Comparison of ENCODE assay signal across 20 mouse cellular contexts in genomic region chr11:91131960-91132359, GRCm38 (mm10).
DNase-seq lines count a peak whose midpoint lies in the region; ATAC-seq and TF ChIP-seq lines count a peak whose summit lies in the region.
"Had no signal": no experiment of that assay in that cellular context is flagged by ENCODE, and none has a peak within 500 bp of the region (broad histone marks: within the 10 kb centered on the region; RNA-seq: fewer than 3 reads in every experiment).

No protein-coding gene starts in this region.

- no peak for TF ChIP-seq CTCF in midbrain, postnatal 0 days (IDR thresholded peaks at IDR 0.05)

- no peaks in the 10 kb centered on the region for H3K9me3 ChIP-seq in kidney, embryonic 16.5 days (ENCODE audit: low read length)
- no peaks in the 10 kb centered on the region for H3K9me3 ChIP-seq in midbrain, embryonic 14.5 days (ENCODE audit: control insufficient read depth, low read length)
- H3K9me3 ChIP-seq in midbrain, postnatal 0 days (ENCODE audit: low read length), result no peaks in the 10 kb centered on the region
- H3K9me3 ChIP-seq: embryonic facial prominence, embryonic 13.5 days; heart, embryonic 13.5 days; hindbrain, embryonic 13.5 days had no signal

- no peak overlapping the region for H3K4me3 ChIP-seq in kidney, embryonic 16.5 days (ENCODE audit: low read length)
- H3K4me3 ChIP-seq in midbrain, embryonic 14.5 days (replicated peaks; ENCODE audit: low read depth, low read length), result no peak overlapping the region
- H3K4me3 ChIP-seq in midbrain, postnatal 0 days (ENCODE audit: low read depth, low read length), result no peak overlapping the region
- H3K4me3 ChIP-seq: embryonic facial prominence, embryonic 13.5 days; heart, embryonic 13.5 days; hindbrain, embryonic 13.5 days had no signal

- no peaks in the 10 kb centered on the region for H3K27me3 ChIP-seq in kidney, embryonic 16.5 days (ENCODE audit: insufficient read depth, low read length)
- H3K27me3 ChIP-seq in midbrain, embryonic 14.5 days (ENCODE audit: control insufficient read depth, insufficient read depth, low read length), result no peaks in the 10 kb centered on the region
- H3K27me3 ChIP-seq in midbrain, postnatal 0 days (ENCODE audit: insufficient read depth, low read length), result no peaks in the 10 kb centered on the region
- H3K27me3 ChIP-seq: embryonic facial prominence, embryonic 13.5 days; heart, embryonic 13.5 days; hindbrain, embryonic 13.5 days had no signal

- no peak for DNase-seq in kidney, postnatal 10 days
- peak; percentile 9 for DNase-seq in midbrain, embryonic 14.5 days
- DNase-seq in midbrain, postnatal 0 days (ENCODE audit: low spot score), result no peak
- DNase-seq in embryo, embryonic 10.5 days (ENCODE audit: low spot score), result peak; percentile 32
- peak; percentile 7 for DNase-seq in embryo, embryonic 9.5 days (ENCODE audit: extremely low spot score)
- no peak for DNase-seq in lung, adult 18-20 months
- DNase-seq: adrenal gland, adult 2 months; adrenal gland, postnatal 25 days; cerebellum, adult 18-20 months; cerebellum, adult 9-11 months; cerebellum, postnatal 36 days; gastrocnemius, postnatal 36 days; heart, adult 11 months; heart, postnatal 36 days had no signal

- peak; percentile 57; the same call in 1 of the 2 replicates for ATAC-seq in kidney, embryonic 16.5 days (ENCODE audit: low FRiP score, low TSS enrichment)
- ATAC-seq in midbrain, embryonic 14.5 days (ENCODE audit: low FRiP score, low TSS enrichment), result no peak
- no peak for ATAC-seq in midbrain, postnatal 0 days (ENCODE audit: low FRiP score)
- ATAC-seq: forebrain, embryonic 14.5 days; hindbrain, postnatal 0 days had no signal

- H3K27ac ChIP-seq in kidney, embryonic 16.5 days (ENCODE audit: low read length), result no peak overlapping the region
- no peak overlapping the region for H3K27ac ChIP-seq in midbrain, embryonic 14.5 days (replicated peaks; ENCODE audit: low read depth, low read length)
- H3K27ac ChIP-seq in midbrain, postnatal 0 days (ENCODE audit: low read depth, low read length), result no peak overlapping the region
- H3K27ac ChIP-seq: embryonic facial prominence, embryonic 13.5 days; heart, embryonic 13.5 days; hindbrain, embryonic 13.5 days; hindbrain, postnatal 0 days had no signal

- H3K9ac ChIP-seq in kidney, embryonic 16.5 days (replicated peaks; ENCODE audit: low read length), result no peak overlapping the region
- H3K9ac ChIP-seq in midbrain, embryonic 14.5 days (replicated peaks; ENCODE audit: low read length), result no peak overlapping the region
- H3K9ac ChIP-seq in midbrain, postnatal 0 days (replicated peaks; ENCODE audit: low read length, poor library complexity, severe bottlenecking), result no peak overlapping the region
- H3K9ac ChIP-seq: embryonic facial prominence, embryonic 13.5 days; heart, embryonic 13.5 days; hindbrain, embryonic 13.5 days had no signal

- H3K36me3 ChIP-seq in kidney, embryonic 16.5 days (ENCODE audit: insufficient read depth, low read length), result no peaks in the 10 kb centered on the region
- H3K36me3 ChIP-seq in midbrain, embryonic 14.5 days (ENCODE audit: control insufficient read depth, insufficient read depth, low read length), result no peaks in the 10 kb centered on the region
- H3K36me3 ChIP-seq in midbrain, postnatal 0 days (ENCODE audit: insufficient read depth, low read length), result no peaks in the 10 kb centered on the region
- H3K36me3 ChIP-seq: embryonic facial prominence, embryonic 13.5 days; heart, embryonic 13.5 days; hindbrain, embryonic 13.5 days had no signal

- 11% methylated on average over 6 of the region's 6 CpGs for WGBS in kidney, embryonic 16.5 days
- WGBS in midbrain, embryonic 14.5 days, result 14% methylated on average over 6 of the region's 6 CpGs
- WGBS in midbrain, postnatal 0 days, result 22% methylated on average over 6 of the region's 6 CpGs

- H3K4me2 ChIP-seq in kidney, embryonic 16.5 days (replicated peaks; ENCODE audit: low read depth, low read length), result no peak overlapping the region
- no peak overlapping the region for H3K4me2 ChIP-seq in midbrain, embryonic 14.5 days (ENCODE audit: low read length)
- H3K4me2 ChIP-seq in midbrain, postnatal 0 days (ENCODE audit: low read depth, low read length, poor library complexity, severe bottlenecking), result no peak overlapping the region
- H3K4me2 ChIP-seq: embryonic facial prominence, embryonic 13.5 days; heart, embryonic 13.5 days; hindbrain, embryonic 13.5 days had no signal

- H3K4me1 ChIP-seq in kidney, embryonic 16.5 days (ENCODE audit: insufficient read depth, low read length), result no peaks in the 10 kb centered on the region
- peaks cover 20% of the 10 kb centered on the region for H3K4me1 ChIP-seq in midbrain, embryonic 14.5 days (ENCODE audit: control insufficient read depth, insufficient read depth, low read length)
- H3K4me1 ChIP-seq in midbrain, postnatal 0 days (ENCODE audit: insufficient read depth, low read length), result peaks cover 9% of the 10 kb centered on the region; the same call in 1 of the 2 replicates
- H3K4me1 ChIP-seq: embryonic facial prominence, embryonic 13.5 days; heart, embryonic 13.5 days had no signal

Comparison
In these comparisons a context has a peak if more than half of its experiments do, and no peak if none do; other contexts are left out.
1. DNase-seq: peak in midbrain, embryonic 14.5 days (single experiment), embryo, embryonic 10.5 days (single experiment) and embryo, embryonic 9.5 days (single experiment); none in kidney, postnatal 10 days (single experiment), midbrain, postnatal 0 days (single experiment) and lung, adult 18-20 months (0 of 2).